Mouse (Mus musculus) lung, embryonic 14.5 days (tissue): ENCODE results near the gene Car12. TPM values are rescaled to one million over a fixed set of nuclear protein-coding genes. Genes with fewer than 3 reads are reported as not detected.
A peak's percentile ranks its signal among the peaks of the same experiment; 100 is the strongest.

Experiments
- ATAC-seq: fragments of 200-750 bp; cut with Nextera tagmentation; 2 replicates; pipeline ENCODE4 v1.8.0; 2017; ENCODE audit warnings: mild to moderate bottlenecking, moderate TSS enrichment, moderate library complexity; ENCODE audit not compliant: insufficient read depth
- DNase-seq: peaks from one replicate; pipeline ENCODE4 v3.0.0-alpha.2; 2015
- H3K27ac ChIP-seq: fragments of 300-500 bp; sonication (generic); 2 replicates; pipeline ENCODE4 v1.5.1; 2014; ENCODE audit warnings: low read depth, mild to moderate bottlenecking, moderate library complexity
- H3K27me3 ChIP-seq: fragments of 300-500 bp; sonication (generic); 2 replicates; pipeline ENCODE4 v1.6.1; 2014; ENCODE audit warnings: low read length, control low read depth; ENCODE audit not compliant: insufficient read depth
- H3K36me3 ChIP-seq: fragments of 300-500 bp; sonication (generic); 2 replicates; pipeline ENCODE4 v1.6.1; 2014; ENCODE audit warnings: control low read depth; ENCODE audit not compliant: insufficient read depth
- H3K4me1 ChIP-seq: fragments of 300-500 bp; sonication (generic); 2 replicates; pipeline ENCODE4 v1.6.1; 2014; ENCODE audit warnings: antibody characterized with exemption, control low read depth; ENCODE audit not compliant: insufficient read depth
- H3K4me2 ChIP-seq: fragments of 300-500 bp; sonication (generic); 2 replicates; pipeline ENCODE4 v1.6.1; 2014; ENCODE audit warnings: mild to moderate bottlenecking
- H3K4me3 ChIP-seq: fragments of 300-500 bp; sonication (generic); 2 replicates; pipeline ENCODE4 v1.5.1; 2014; ENCODE audit warnings: low read depth, low read length
- H3K9ac ChIP-seq: fragments of 300-500 bp; sonication (generic); 2 replicates; pipeline ENCODE4 v1.6.1; 2014
- H3K9me3 ChIP-seq: fragments of 300-500 bp; sonication (generic); 2 replicates; pipeline ENCODE4 v1.6.1; 2016; ENCODE audit warnings: low read depth, low read length, control low read depth
- CTCF ChIP-seq: IDR thresholded peaks from 2 replicates; pipeline ENCODE4 v1.5.1; 2016; ENCODE audit warnings: antibody characterized with exemption, low read depth
- WGBS: fragments of 180-500 bp; shearing (Covaris S2); extraction: QIAGEN DNeasy Blood & Tissue Kit; methylation state at CpG from one replicate; pipeline ENCODE4 v1.1.7; 2014; 5-methylcytosine and 5-hydroxymethylcytosine counted together
- polyA plus RNA-seq: library from polyadenylated mRNA; unstranded; fragments of >200 nt; fragmentation: Nextera tagmentation; extraction: Ambion mirVana; gene quantifications from 2 replicates; pipeline ENCODE4 v1.2.1, GENCODE M21; 2014

Gene Car12
- polyA plus RNA-seq, 1 experiment from 2014 or later: 0.93 TPM

GRCm38 (mm10) chr9:66725591-66725990, 12.1 kb downstream of the Car12 start:
- ATAC-seq (no peak), DNase-seq (no peak)
- 66% methylated on average over 3 of the region's 3 CpGs for WGBS
- Histone ChIP-seq H3K4me2 (no peak overlapping the region), H3K9me3 (no peaks in the 10 kb centered on the region), H3K27ac (no peak overlapping the region), H3K36me3 (no peaks in the 10 kb centered on the region), H3K4me3 (no peak overlapping the region), H3K4me1 (no peaks in the 10 kb centered on the region), H3K9ac (no peak overlapping the region), H3K27me3 (no peaks in the 10 kb centered on the region)
- TF ChIP-seq CTCF: no peak

GRCm38 (mm10) chr9:66727333-66727732, 13.8 kb downstream of the Car12 start:
- WGBS: 45% methylated on average over 7 of the region's 7 CpGs
- Histone ChIP-seq H3K4me3 (no peak overlapping the region), H3K9ac (no peak overlapping the region), H3K4me2 (no peak overlapping the region), H3K27me3 (no peaks in the 10 kb centered on the region), H3K9me3 (no peaks in the 10 kb centered on the region), H3K27ac (no peak overlapping the region), H3K4me1 (no peaks in the 10 kb centered on the region), H3K36me3 (no peaks in the 10 kb centered on the region)
- TF ChIP-seq CTCF: no peak
- DNase-seq (no peak), ATAC-seq (no peak)

- H3K27ac ChIP-seq: no peak overlapping the region
- no peak for TF ChIP-seq CTCF
These were observed 17.1 kb downstream of the Car12 start for GRCm38 (mm10) chr9:66730556-66730955.

GRCm38 (mm10) chr9:66731284-66731683, 17.8 kb downstream of the Car12 start:
- Histone ChIP-seq H3K4me3 (no peak overlapping the region), H3K9me3 (no peaks in the 10 kb centered on the region), H3K4me2 (no peak overlapping the region), H3K4me1 (no peaks in the 10 kb centered on the region; the same call in 1 of the 2 replicates), H3K9ac (no peak overlapping the region), H3K27me3 (no peaks in the 10 kb centered on the region), H3K27ac (no peak overlapping the region), H3K36me3 (no peaks in the 10 kb centered on the region)
- WGBS: 74% methylated on average over 7 of the region's 7 CpGs
- ATAC-seq: no peak
- DNase-seq: no peak
- TF ChIP-seq CTCF: no peak

More at GRCm38 (mm10) chr9:66730556-66730955, 17.1 kb downstream of the Car12 start:
- Histone ChIP-seq H3K27me3 (no peaks in the 10 kb centered on the region), H3K9me3 (no peaks in the 10 kb centered on the region), H3K4me3 (no peak overlapping the region), H3K9ac (no peak overlapping the region), H3K4me1 (no peaks in the 10 kb centered on the region; the same call in 1 of the 2 replicates), H3K36me3 (no peaks in the 10 kb centered on the region), H3K4me2 (no peak overlapping the region)
- 62% methylated on average over 3 of the region's 3 CpGs for WGBS
- DNase-seq (no peak), ATAC-seq (no peak)

DNA sequence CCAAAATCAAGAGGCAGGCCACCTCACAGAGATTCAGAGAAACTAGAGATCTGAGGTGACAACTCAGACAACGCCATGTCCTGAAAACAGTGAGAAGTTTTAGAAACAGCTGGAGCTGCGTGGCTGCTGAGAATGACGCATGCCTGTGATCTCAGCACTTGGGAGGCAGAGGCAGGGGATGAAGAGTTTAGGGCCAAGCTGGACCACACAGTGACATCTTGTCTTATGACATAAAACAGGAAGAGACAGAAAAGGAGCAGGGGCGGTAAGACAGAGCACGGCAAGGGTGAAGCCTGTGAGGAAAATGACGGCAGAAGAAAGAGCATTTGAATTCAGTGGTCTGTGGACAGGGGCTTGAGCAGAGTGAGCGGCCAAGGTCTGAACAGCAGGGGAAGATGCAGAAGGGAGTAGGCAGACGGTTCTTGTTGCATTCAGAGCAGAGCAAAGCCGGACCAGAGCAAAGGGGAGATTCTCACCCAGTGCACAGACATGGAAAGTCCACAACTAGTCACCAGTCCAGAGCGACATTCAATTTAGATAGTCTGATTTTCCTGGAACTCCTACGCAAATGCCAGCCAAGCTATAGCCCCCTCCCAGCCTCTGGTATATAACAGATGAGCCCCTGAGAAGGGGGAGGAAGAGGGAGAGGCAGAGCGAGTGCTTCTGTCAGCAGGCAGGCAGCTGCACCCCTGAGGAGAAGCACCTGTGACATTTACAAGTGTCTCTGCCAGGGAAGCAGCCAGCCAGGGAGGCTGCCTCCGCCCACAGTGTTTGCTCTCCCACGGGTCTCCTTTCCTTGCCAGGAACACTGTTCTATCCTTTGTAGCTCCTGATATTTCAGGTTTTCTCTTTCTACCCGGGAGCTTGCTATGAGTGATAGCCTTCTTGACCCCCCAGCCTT, 19.6 kb downstream of the Car12 start:
- ATAC-seq (no peak; the same call in 1 of the 2 replicates), DNase-seq (peak; percentile 15)
- no peak for TF ChIP-seq CTCF
- WGBS: 14% methylated on average over 15 of the region's 15 CpGs
- H3K27ac ChIP-seq: no peak overlapping the region
- no peaks in the 10 kb centered on the region for H3K9me3 ChIP-seq
- H3K36me3 ChIP-seq: no peaks in the 10 kb centered on the region
- no peak overlapping the region for H3K9ac ChIP-seq
- no peak overlapping the region for H3K4me2 ChIP-seq
- H3K4me3 ChIP-seq: no peak overlapping the region
- no peaks in the 10 kb centered on the region for H3K27me3 ChIP-seq
- H3K4me1 ChIP-seq: no peaks in the 10 kb centered on the region; the same call in 1 of the 2 replicates

GRCm38 (mm10) chr9:66734568-66734967, 21.1 kb downstream of the Car12 start:
- DNase-seq (no peak), ATAC-seq (no peak)
- H3K4me1 ChIP-seq: no peaks in the 10 kb centered on the region; the same call in 1 of the 2 replicates
- no peak overlapping the region for H3K9ac ChIP-seq
- no peaks in the 10 kb centered on the region for H3K36me3 ChIP-seq
- no peak overlapping the region for H3K4me3 ChIP-seq
- no peaks in the 10 kb centered on the region for H3K9me3 ChIP-seq
- H3K4me2 ChIP-seq: no peak overlapping the region
- 66% methylated on average over 6 of the region's 6 CpGs for whole genome bisulfite sequencing
- H3K27ac ChIP-seq: no peak overlapping the region
- no peak for TF ChIP-seq CTCF
- no peaks in the 10 kb centered on the region for H3K27me3 ChIP-seq

- no peak overlapping the region for H3K27ac ChIP-seq
- H3K9ac ChIP-seq: no peak overlapping the region
- no peak for TF ChIP-seq CTCF
- no peak for DNase-seq
- no peak for ATAC-seq
- no peaks in the 10 kb centered on the region for H3K9me3 ChIP-seq
- no peaks in the 10 kb centered on the region; the same call in 1 of the 2 replicates for H3K4me1 ChIP-seq
- no peaks in the 10 kb centered on the region for H3K27me3 ChIP-seq
- no peaks in the 10 kb centered on the region for H3K36me3 ChIP-seq
- H3K4me3 ChIP-seq: no peak overlapping the region
- WGBS: 87% methylated on average over 2 of the region's 2 CpGs
- H3K4me2 ChIP-seq: no peak overlapping the region
These were observed 21.6 kb downstream of the Car12 start for GRCm38 (mm10) chr9:66735122-66735521.
